In genomic region chr2:5950305-5950704, GRCm38 (mm10) we compare ENCODE assay signal across 8 mouse cellular contexts. TPM values are rescaled to one million over a fixed set of nuclear protein-coding genes. Genes with fewer than 3 reads are reported as not detected.
A peak's percentile ranks its signal among the peaks of the same experiment; 100 is the strongest.
DNase-seq lines count a peak whose midpoint lies in the region; ATAC-seq lines count a peak whose summit lies in the region.

No protein-coding gene starts in this region.

- H3K27me3 ChIP-seq in limb, embryonic 12.5 days = no peaks in the 10 kb centered on the region
- H3K27me3 ChIP-seq in midbrain, embryonic 15.5 days (replicated peaks) = no peaks in the 10 kb centered on the region

- no peaks in the 10 kb centered on the region for H3K36me3 ChIP-seq in limb, embryonic 12.5 days
- no peaks in the 10 kb centered on the region for H3K36me3 ChIP-seq in midbrain, embryonic 15.5 days (replicated peaks)

- no peak for ATAC-seq in limb, embryonic 12.5 days (ENCODE audit: insufficient number of reproducible peaks, insufficient read depth, low FRiP score, low TSS enrichment, low read depth)
- no peak for ATAC-seq in midbrain, embryonic 15.5 days (replicated peaks)

- peak; percentile 5 for DNase-seq in thymus, postnatal 25 days
- no peak for DNase-seq in thymus, postnatal 0 days (ENCODE audit: low spot score)
- peak; percentile 38 to 56 for DNase-seq in cerebellum, postnatal 25 days
- peak; percentile 18 for DNase-seq in heart, postnatal 4 days
- no peak for DNase-seq in layer of hippocampus, postnatal 36 days
- DNase-seq in right cerebral cortex, postnatal 4 days = no peak

- peaks cover 7% of the 10 kb centered on the region for H3K4me1 ChIP-seq in limb, embryonic 12.5 days (replicated peaks)
- peaks cover 14% of the 10 kb centered on the region for H3K4me1 ChIP-seq in midbrain, embryonic 15.5 days

- peak overlapping the region; percentile 87 for H3K27ac ChIP-seq in limb, embryonic 12.5 days
- peak overlapping the region; percentile 67 for H3K27ac ChIP-seq in midbrain, embryonic 15.5 days

- no peaks in the 10 kb centered on the region for H3K9me3 ChIP-seq in limb, embryonic 12.5 days
- no peaks in the 10 kb centered on the region for H3K9me3 ChIP-seq in midbrain, embryonic 15.5 days

- 14% methylated on average over 6 of the region's 6 CpGs for WGBS in limb, embryonic 12.5 days
- WGBS in midbrain, embryonic 15.5 days = 9% methylated on average over 6 of the region's 6 CpGs

- H3K4me2 ChIP-seq in limb, embryonic 12.5 days = peak overlapping the region; percentile 63
- H3K4me2 ChIP-seq in midbrain, embryonic 15.5 days = peak overlapping the region; percentile 90

- H3K4me3 ChIP-seq in limb, embryonic 12.5 days (replicated peaks) = peak overlapping the region; percentile 97
- H3K4me3 ChIP-seq in midbrain, embryonic 15.5 days = peak overlapping the region; percentile 99

- H3K9ac ChIP-seq in limb, embryonic 12.5 days (replicated peaks) = peak overlapping the region; percentile 69
- peak overlapping the region; percentile 43 for H3K9ac ChIP-seq in midbrain, embryonic 15.5 days

RNA-seq across cellular contexts. Expression of gene Upf2, which starts 1.0 kb away (rescaled TPM):
- polyA plus RNA-seq in thymus, postnatal 0 days (2015; fragmentation: Nextera tagmentation; extraction: Ambion mirVana) = 7.5 and 10.4 TPM in 2 replicates
- total RNA-seq in heart, postnatal 4 days (2021) = 10 to 100 TPM; 10.9 to 11.3 TPM
- 14.5 and 15.3 TPM in 2 replicates for polyA plus RNA-seq in limb, embryonic 12.5 days (2016; fragmentation: Nextera tagmentation; extraction: Ambion mirVana)
- 8.3 and 8.8 TPM in 2 replicates for polyA plus RNA-seq in midbrain, embryonic 15.5 days (2015; fragmentation: Nextera tagmentation; extraction: Ambion mirVana)
- 10 to 100 TPM; 46.4 to 48.2 TPM for total RNA-seq in layer of hippocampus, postnatal 36 days (2021)

RNA-seq across cellular contexts. Expression of gene Dhtkd1, which starts 7.7 kb away (rescaled TPM):
- polyA plus RNA-seq in thymus, postnatal 0 days (2015; fragmentation: Nextera tagmentation; extraction: Ambion mirVana) = 0.13 and 0.23 TPM in 2 replicates
- 1 to 10 TPM; 2.3 to 3.0 TPM for total RNA-seq in heart, postnatal 4 days (2021)
- 5.8 and 8.5 TPM in 2 replicates for polyA plus RNA-seq in limb, embryonic 12.5 days (2016; fragmentation: Nextera tagmentation; extraction: Ambion mirVana)
- polyA plus RNA-seq in midbrain, embryonic 15.5 days (2015; fragmentation: Nextera tagmentation; extraction: Ambion mirVana) = 7.4 and 8.4 TPM in 2 replicates
- 1 to 10 TPM; 8.2 to 8.9 TPM for total RNA-seq in layer of hippocampus, postnatal 36 days (2021)

RNA-seq across cellular contexts. Expression of gene Sec61a2, which starts 55.1 kb away (rescaled TPM):
- polyA plus RNA-seq in thymus, postnatal 0 days (2015; fragmentation: Nextera tagmentation; extraction: Ambion mirVana) = 13.9 and 18.2 TPM in 2 replicates
- total RNA-seq in heart, postnatal 4 days (2021) = 10 to 100 TPM; 28.8 to 29.0 TPM
- 97.0 and 104 TPM in 2 replicates for polyA plus RNA-seq in limb, embryonic 12.5 days (2016; fragmentation: Nextera tagmentation; extraction: Ambion mirVana)
- polyA plus RNA-seq in midbrain, embryonic 15.5 days (2015; fragmentation: Nextera tagmentation; extraction: Ambion mirVana) = 110 and 114 TPM in 2 replicates
- total RNA-seq in layer of hippocampus, postnatal 36 days (2021) = 100 to 1,000 TPM in 1 of 2 experiments, 10 to 100 TPM in 1; 92.0 to 108 TPM

Comparison
In these comparisons a context has a peak if more than half of its experiments do, and no peak if none do; other contexts are left out.
1. DNase-seq: peak in thymus, postnatal 25 days (single experiment), cerebellum, postnatal 25 days (2 of 2) and heart, postnatal 4 days (single experiment); none in thymus, postnatal 0 days (single experiment), layer of hippocampus, postnatal 36 days (0 of 2) and right cerebral cortex, postnatal 4 days (single experiment).